Mouse (Mus musculus): ENCODE measurements around the gene Mdm2. TPM values are rescaled to one million over a fixed set of nuclear protein-coding genes. Genes with fewer than 3 reads are reported as not detected.
"Not testable (repeated sequence)": the region's sequence is repeated elsewhere in the genome, so short reads cannot be mapped to it uniquely, and the experiment has no call there.

Gene Mdm2
- polyA plus RNA-seq, 1 experiment from 2014 or later = 20.7 TPM

GRCm38 (mm10) chr10:117749787-117750343, 39.3 kb upstream of the Mdm2 start:
- H3K27ac ChIP-seq (ENCODE audit: low read length) = no peak overlapping the region
- no peaks in the 10 kb centered on the region for H3K27me3 ChIP-seq (ENCODE audit: control insufficient read depth, insufficient read depth, low read depth, low read length)
- H3K9ac ChIP-seq (ENCODE audit: low read depth, low read length) = no peak overlapping the region
- H3K9me3 ChIP-seq (replicated peaks; ENCODE audit: control insufficient read depth, low read length) = no peaks in the 10 kb centered on the region
- peaks cover 29% of the 10 kb centered on the region for H3K36me3 ChIP-seq (ENCODE audit: control insufficient read depth, insufficient read depth)
- H3K4me1 ChIP-seq (ENCODE audit: control insufficient read depth, low read depth, low read length) = peaks cover 7% of the 10 kb centered on the region
- H3K4me3 ChIP-seq (ENCODE audit: low read depth, low read length) = no peak overlapping the region
- H3K4me2 ChIP-seq (ENCODE audit: low read depth, low read length) = no peak overlapping the region
- 87% methylated on average over 14 of the region's 14 CpGs for WGBS (ENCODE audit: insufficient replicate concordance)
- ATAC-seq (ENCODE audit: low read depth) = no peak

DNA sequence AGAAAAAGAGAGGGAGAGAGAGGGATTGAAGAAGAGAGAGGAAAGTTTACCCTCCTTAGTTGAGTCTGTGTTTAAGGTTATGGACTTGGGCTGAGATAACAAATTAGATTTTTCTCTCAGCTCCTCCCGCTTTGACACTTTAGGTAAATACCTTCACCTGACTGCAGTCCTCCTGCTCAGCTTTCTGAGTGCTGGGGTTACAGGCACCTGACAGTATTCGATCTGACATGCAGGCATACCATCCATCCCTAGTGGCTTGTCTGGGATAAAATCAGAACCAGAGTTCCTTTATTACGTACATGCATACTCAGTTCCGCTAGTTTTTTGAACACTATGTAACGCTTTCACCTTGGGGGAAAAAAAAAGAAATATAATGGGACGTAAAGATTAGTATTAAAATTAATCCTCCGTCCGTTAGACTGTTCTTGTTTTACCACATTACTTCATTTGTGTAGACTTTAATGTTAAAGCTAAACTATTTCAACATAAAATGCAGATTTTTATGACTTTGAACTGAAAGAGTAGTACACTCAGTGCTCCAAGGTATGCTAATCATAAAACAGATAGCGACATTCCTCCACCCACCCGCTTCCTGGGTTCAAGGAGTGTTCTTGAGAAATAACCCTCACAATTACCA, 38.6 kb upstream of the Mdm2 start:
- H3K4me1 ChIP-seq (ENCODE audit: control insufficient read depth, low read depth, low read length) = peaks cover 7% of the 10 kb centered on the region
- H3K9ac ChIP-seq (ENCODE audit: low read depth, low read length) = no peak overlapping the region
- no peak overlapping the region for H3K4me2 ChIP-seq (ENCODE audit: low read depth, low read length)
- no peak overlapping the region for H3K27ac ChIP-seq (ENCODE audit: low read length)
- ATAC-seq (ENCODE audit: low read depth) = no peak
- H3K27me3 ChIP-seq (ENCODE audit: control insufficient read depth, insufficient read depth, low read depth, low read length) = no peaks in the 10 kb centered on the region
- H3K9me3 ChIP-seq (replicated peaks; ENCODE audit: control insufficient read depth, low read length) = no peaks in the 10 kb centered on the region
- no peak overlapping the region for H3K4me3 ChIP-seq (ENCODE audit: low read depth, low read length)
- 86% methylated on average over 10 of the region's 10 CpGs for WGBS (ENCODE audit: insufficient replicate concordance)
- peaks cover 29% of the 10 kb centered on the region for H3K36me3 ChIP-seq (ENCODE audit: control insufficient read depth, insufficient read depth)

GRCm38 (mm10) chr10:117748276-117749049, 37.9 kb upstream of the Mdm2 start:
- 77% methylated on average over 10 of the region's 10 CpGs for WGBS (ENCODE audit: insufficient replicate concordance)
- Histone ChIP-seq H3K36me3 (ENCODE audit: control insufficient read depth, insufficient read depth) (peaks cover 29% of the 10 kb centered on the region), H3K4me3 (ENCODE audit: low read depth, low read length) (no peak overlapping the region), H3K27me3 (ENCODE audit: control insufficient read depth, insufficient read depth, low read depth, low read length) (no peaks in the 10 kb centered on the region), H3K4me1 (ENCODE audit: control insufficient read depth, low read depth, low read length) (peaks cover 7% of the 10 kb centered on the region), H3K27ac (ENCODE audit: low read length) (no peak overlapping the region), H3K9ac (ENCODE audit: low read depth, low read length) (no peak overlapping the region), H3K4me2 (ENCODE audit: low read depth, low read length) (no peak overlapping the region), H3K9me3 (replicated peaks; ENCODE audit: control insufficient read depth, low read length) (no peaks in the 10 kb centered on the region)
- no peak for ATAC-seq (ENCODE audit: low read depth)

DNA sequence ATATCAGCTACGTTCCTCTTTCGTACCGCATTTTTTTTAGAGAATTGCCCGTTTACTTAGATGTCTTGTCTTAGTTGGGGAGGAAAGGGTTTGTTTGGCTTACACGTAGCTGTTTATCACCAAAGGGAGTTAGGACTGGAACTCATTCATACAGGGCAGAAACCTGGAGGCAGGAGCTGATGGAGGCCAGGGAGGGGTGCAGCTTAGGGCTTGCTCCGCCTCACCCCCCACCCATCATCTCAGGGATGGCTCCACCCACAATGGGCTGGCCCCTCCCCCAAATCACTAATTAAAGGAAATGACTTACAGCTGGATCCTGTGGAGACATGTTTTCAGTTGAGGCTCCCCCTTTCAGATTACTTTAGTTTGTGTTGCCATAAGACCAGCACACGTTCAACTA, 37.2 kb upstream of the Mdm2 start:
- WGBS (ENCODE audit: insufficient replicate concordance) = 77% methylated on average over 7 of the region's 7 CpGs

DNA sequence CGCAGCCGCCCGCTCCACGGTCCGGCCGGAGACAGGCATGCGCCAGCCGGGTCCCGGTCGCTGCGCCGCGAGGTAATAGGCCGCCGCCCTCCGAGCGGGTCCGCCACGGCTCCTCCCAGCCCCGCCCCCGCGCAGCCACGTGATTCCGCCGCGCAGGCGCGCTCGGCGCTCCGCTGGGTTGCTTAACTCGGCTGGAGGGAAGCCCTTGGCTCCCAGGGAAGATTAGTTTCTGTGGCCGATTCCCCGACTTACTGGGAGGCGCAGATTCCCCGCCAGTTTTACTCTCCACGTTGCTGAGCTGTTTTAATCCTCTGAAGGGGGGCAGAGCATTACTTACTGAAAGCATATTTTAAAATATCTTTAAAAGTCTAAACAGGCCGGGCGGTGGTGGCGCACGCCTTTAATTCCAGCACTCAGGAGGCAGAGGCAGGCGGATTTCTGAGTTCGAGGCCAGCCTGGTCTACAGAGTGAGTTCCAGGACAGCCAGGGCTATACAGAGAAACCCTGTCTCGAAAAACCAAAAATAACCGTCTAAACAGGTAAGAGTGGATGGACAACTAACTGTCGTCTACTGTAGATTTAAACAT, 35.8 kb upstream of the Mdm2 start, which contains the start of gene Slc35e3:
TSS of gene Slc35e3 (minus strand) at position 69 of the 587 bp plus-strand sequence.
- H3K4me3 ChIP-seq (ENCODE audit: low read depth, low read length) = peak within 1 kb of the TSS; percentile 56
- peak within 1 kb of the TSS; percentile 75 for H3K4me2 ChIP-seq (ENCODE audit: low read depth, low read length)
- H3K9ac ChIP-seq (ENCODE audit: low read depth, low read length) = peak within 1 kb of the TSS; percentile 43
- peak within 1 kb of the TSS; percentile 64 for H3K27ac ChIP-seq (ENCODE audit: low read length)
- no peaks in the 10 kb centered on the region for H3K9me3 ChIP-seq (replicated peaks; ENCODE audit: control insufficient read depth, low read length)
- peaks cover 7% of the 10 kb centered on the region for H3K4me1 ChIP-seq (ENCODE audit: control insufficient read depth, low read depth, low read length)
- no peaks in the 10 kb centered on the region for H3K27me3 ChIP-seq (ENCODE audit: control insufficient read depth, insufficient read depth, low read depth, low read length)
- 14% methylated on average over 43 of the region's 46 CpGs for WGBS (ENCODE audit: insufficient replicate concordance)
- peaks cover 20% of the 10 kb centered on the region for H3K36me3 ChIP-seq (ENCODE audit: control insufficient read depth, insufficient read depth)
- ATAC-seq (ENCODE audit: low read depth) = peak; percentile 99

More for the DNA sequence above, 37.2 kb upstream of the Mdm2 start:
- peaks cover 7% of the 10 kb centered on the region for H3K4me1 ChIP-seq (ENCODE audit: control insufficient read depth, low read depth, low read length)
- no peaks in the 10 kb centered on the region for H3K27me3 ChIP-seq (ENCODE audit: control insufficient read depth, insufficient read depth, low read depth, low read length)
- no peak overlapping the region for H3K9ac ChIP-seq (ENCODE audit: low read depth, low read length)
- H3K4me2 ChIP-seq (ENCODE audit: low read depth, low read length) = no peak overlapping the region
- H3K4me3 ChIP-seq (ENCODE audit: low read depth, low read length) = no peak overlapping the region
- peaks cover 29% of the 10 kb centered on the region for H3K36me3 ChIP-seq (ENCODE audit: control insufficient read depth, insufficient read depth)
- no peak for ATAC-seq (ENCODE audit: low read depth)
- no peak overlapping the region for H3K27ac ChIP-seq (ENCODE audit: low read length)
- H3K9me3 ChIP-seq (replicated peaks; ENCODE audit: control insufficient read depth, low read length) = no peaks in the 10 kb centered on the region

DNA sequence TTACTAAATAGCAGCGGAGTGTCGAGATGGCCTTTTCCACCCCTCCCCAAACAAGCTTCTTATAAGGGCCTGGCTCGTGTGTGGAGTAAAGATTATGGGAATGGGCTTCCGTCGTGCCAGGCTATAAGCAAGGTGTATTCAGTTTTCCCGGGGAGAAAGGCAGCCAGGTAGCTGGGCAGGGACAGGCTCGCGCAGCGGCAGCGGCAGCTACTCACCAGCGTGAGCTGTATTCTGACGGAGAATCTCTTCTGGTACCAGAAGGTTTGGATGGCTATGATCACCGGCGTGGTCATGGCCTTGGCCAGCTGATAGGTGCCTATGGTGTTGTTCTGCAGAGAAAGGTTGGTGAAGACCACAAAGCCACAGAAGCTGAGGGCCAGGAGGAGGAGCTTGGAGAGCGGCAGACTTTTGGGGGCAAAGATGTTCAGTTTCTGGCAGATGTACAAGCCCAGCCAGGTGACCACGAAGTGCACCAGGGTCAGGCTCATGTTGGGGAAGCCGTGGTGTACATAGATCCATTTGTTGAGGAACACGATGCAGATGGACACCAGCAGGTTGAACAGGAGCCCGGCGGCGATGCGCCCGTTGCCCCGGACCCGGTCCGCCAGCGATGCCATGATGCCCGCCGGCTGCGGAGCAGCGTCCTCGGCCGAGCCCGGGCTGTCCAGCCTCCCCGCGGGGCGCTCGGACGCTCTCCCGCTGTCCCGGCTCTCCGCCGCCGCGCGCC, 35.2 kb upstream of the Mdm2 start:
- peak; percentile 10 for ATAC-seq (ENCODE audit: low read depth)
- Histone ChIP-seq H3K9ac (ENCODE audit: low read depth, low read length) (peak overlapping the region; percentile 43; the same call in 1 of the 2 replicates), H3K36me3 (ENCODE audit: control insufficient read depth, insufficient read depth) (peaks cover 13% of the 10 kb centered on the region), H3K4me2 (ENCODE audit: low read depth, low read length) (peak overlapping the region; percentile 75), H3K4me3 (ENCODE audit: low read depth, low read length) (peak overlapping the region; percentile 56)
- H3K9me3 ChIP-seq (replicated peaks; ENCODE audit: control insufficient read depth, low read length); H3K4me1 ChIP-seq (ENCODE audit: control insufficient read depth, low read depth, low read length); H3K27ac ChIP-seq (ENCODE audit: low read length); H3K27me3 ChIP-seq (ENCODE audit: control insufficient read depth, insufficient read depth, low read depth, low read length): not testable (repeated sequence)
- under 1% methylated on average over 14 of the region's 46 CpGs for WGBS (ENCODE audit: insufficient replicate concordance)

- Histone ChIP-seq H3K4me1 (ENCODE audit: control insufficient read depth, low read depth, low read length) (peaks cover 7% of the 10 kb centered on the region), H3K27ac (ENCODE audit: low read length) (no peak overlapping the region), H3K36me3 (ENCODE audit: control insufficient read depth, insufficient read depth) (peaks cover 1% of the 10 kb centered on the region; the same call in 1 of the 2 replicates), H3K9ac (ENCODE audit: low read depth, low read length) (no peak overlapping the region), H3K9me3 (replicated peaks; ENCODE audit: control insufficient read depth, low read length) (no peaks in the 10 kb centered on the region), H3K4me3 (ENCODE audit: low read depth, low read length) (no peak overlapping the region), H3K4me2 (ENCODE audit: low read depth, low read length) (no peak overlapping the region), H3K27me3 (ENCODE audit: control insufficient read depth, insufficient read depth, low read depth, low read length) (no peaks in the 10 kb centered on the region)
- WGBS (ENCODE audit: insufficient replicate concordance) = 66% methylated on average over 4 of the region's 4 CpGs
- ATAC-seq (ENCODE audit: low read depth) = no peak
Measured at GRCm38 (mm10) chr10:117743917-117744316, 33.4 kb upstream of the Mdm2 start.

DNA sequence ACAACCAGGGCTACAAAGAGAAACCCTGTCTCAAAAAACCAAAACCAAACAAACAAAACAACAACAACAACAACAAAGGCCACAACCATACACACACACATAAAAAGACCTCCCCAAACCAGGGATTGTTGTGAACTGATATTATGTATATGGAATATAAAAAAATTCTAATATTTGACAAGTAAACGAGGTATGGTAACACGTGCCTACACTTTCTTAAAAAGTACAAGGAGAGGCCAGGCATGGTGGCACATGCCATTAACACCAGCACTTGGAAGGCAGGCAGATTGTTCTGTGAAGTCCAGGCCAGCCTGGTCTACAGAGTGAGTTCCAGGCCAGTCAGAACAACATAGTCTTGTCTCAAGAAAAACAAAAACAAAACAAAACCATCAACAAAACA, 32.6 kb upstream of the Mdm2 start:
- Histone ChIP-seq H3K27ac (ENCODE audit: low read length) (no peak overlapping the region), H3K27me3 (ENCODE audit: control insufficient read depth, insufficient read depth, low read depth, low read length) (no peaks in the 10 kb centered on the region), H3K9ac (ENCODE audit: low read depth, low read length) (no peak overlapping the region), H3K36me3 (ENCODE audit: control insufficient read depth, insufficient read depth) (no peaks in the 10 kb centered on the region), H3K4me1 (ENCODE audit: control insufficient read depth, low read depth, low read length) (peaks cover 14% of the 10 kb centered on the region), H3K4me3 (ENCODE audit: low read depth, low read length) (no peak overlapping the region), H3K9me3 (replicated peaks; ENCODE audit: control insufficient read depth, low read length) (no peaks in the 10 kb centered on the region), H3K4me2 (ENCODE audit: low read depth, low read length) (no peak overlapping the region)
- ATAC-seq (ENCODE audit: low read depth) = no peak
- WGBS (ENCODE audit: insufficient replicate concordance) = 70% methylated on average over 2 of the region's 2 CpGs
